Mouse (Mus musculus) hindlimb bud, embryonic 11.5 days (tissue): ENCODE data around the gene Apod.

ENCODE experiments used
- DNase-seq: peaks from one replicate; pipeline ENCODE4 v3.0.0-alpha.2; 2012; ENCODE audit warnings: low read depth, low spot score; ENCODE audit errors: extremely low spot score

Apod gene

GRCm38 (mm10) chr16:31286801-31287488 lies 27.7 kb downstream of the Apod start:
- DNase-seq = no peak

- DNase-seq = no peak
These were observed 32.6 kb downstream of the Apod start for GRCm38 (mm10) chr16:31281981-31282380.

- no peak for DNase-seq
These were observed 34.4 kb downstream of the Apod start for GRCm38 (mm10) chr16:31280176-31280575.

GRCm38 (mm10) chr16:31278581-31278980 lies 36.0 kb downstream of the Apod start:
- no peak for DNase-seq

GRCm38 (mm10) chr16:31278081-31278480 lies 36.5 kb downstream of the Apod start:
- DNase-seq = no peak

GRCm38 (mm10) chr16:31276962-31277361 lies 37.6 kb downstream of the Apod start:
- DNase-seq = no peak

- DNase-seq = no peak
These were observed 38.1 kb downstream of the Apod start for GRCm38 (mm10) chr16:31276539-31276938.

GRCm38 (mm10) chr16:31274674-31275460 lies 39.7 kb downstream of the Apod start, which contains the start of gene Ppp1r2:
Gene Ppp1r2, minus strand, starts transcription at chr16:31275277.
- peak; percentile 50 for DNase-seq

- DNase-seq = no peak
These were observed 40.5 kb downstream of the Apod start for GRCm38 (mm10) chr16:31274084-31274483.

- no peak for DNase-seq
These were observed 47.9 kb downstream of the Apod start for GRCm38 (mm10) chr16:31266692-31267091.

GRCm38 (mm10) chr16:31256151-31256550 lies 58.5 kb downstream of the Apod start:
- no peak for DNase-seq

GRCm38 (mm10) chr16:31255685-31256084 lies 58.9 kb downstream of the Apod start:
- no peak for DNase-seq

- no peak for DNase-seq
These were observed 65.2 kb downstream of the Apod start for GRCm38 (mm10) chr16:31249401-31249800.

GRCm38 (mm10) chr16:31248717-31249116 lies 65.9 kb downstream of the Apod start:
- DNase-seq = no peak

GRCm38 (mm10) chr16:31247442-31247841 lies 67.2 kb downstream of the Apod start:
- no peak for DNase-seq
